Mouse (Mus musculus) CH12.LX (cell line): ENCODE measurements at regions not wholly inside any gene's neighbourhood (a gene's known extent, or its start where the extent isn't known, plus 50 kb on each side); places are given as distances from the start of the nearest gene placed in this dataset.

Experiments used
- BHLHE40 ChIP-seq: IDR thresholded peaks from 2 replicates; pipeline ENCODE4 v1.6.1; 2011; ENCODE audit warnings: mild to moderate bottlenecking, low read depth, low read length, improper control_type of control experiment
- EP300 ChIP-seq: IDR thresholded peaks from 2 replicates; pipeline ENCODE4 v1.6.1; 2011; ENCODE audit warnings: low read length, improper control_type of control experiment
- ETS1 ChIP-seq: conservative IDR thresholded peaks from 2 replicates; pipeline ENCODE4 v1.6.1; 2012; ENCODE audit warnings: low read depth, mild to moderate bottlenecking, inconsistent platforms, low read length, improper control_type of control experiment, moderate library complexity
- POLR2A ChIP-seq: IDR thresholded peaks from 2 replicates; pipeline ENCODE4 v1.6.1; 2011; ENCODE audit warnings: low read depth, mild to moderate bottlenecking, improper control_type of control experiment, low read length
- POLR2AphosphoS2 ChIP-seq: IDR thresholded peaks from 2 replicates; pipeline ENCODE4 v1.6.1; 2011; ENCODE audit warnings: low read depth, low read length, improper control_type of control experiment
- ZMIZ1 ChIP-seq: IDR thresholded peaks from 2 replicates; pipeline ENCODE4 v1.6.1; 2012; ENCODE audit warnings: low read depth, mild to moderate bottlenecking, inconsistent platforms, low read length, improper control_type of control experiment

- TF ChIP-seq BHLHE40 (no peak), EP300 (no peak), ETS1 (no peak), POLR2A (no peak), POLR2AphosphoS2 (no peak), ZMIZ1 (no peak)
Observed at GRCm38 (mm10) chr3:147796524-147796923, 944.4 kb downstream of the Ttll7 start.
